Mouse (Mus musculus) heart, embryonic 10.5 days (tissue): Measurements from ENCODE around the gene Cntn2. TPM values are rescaled to one million over a fixed set of nuclear protein-coding genes. Genes with fewer than 3 reads are reported as not detected.

Experiments
- DNase-seq: peaks from one replicate; pipeline ENCODE4 v3.0.0-alpha.2; 2017; ENCODE audit warnings: low spot score
- H3K27ac ChIP-seq: fragments of 300-500 bp; sonication (generic); 2 replicates; pipeline ENCODE4 v1.5.1; 2016; ENCODE audit warnings: mild to moderate bottlenecking
- H3K27me3 ChIP-seq: fragments of 300-500 bp; sonication (generic); 2 replicates; pipeline ENCODE4 v1.6.1; 2016; ENCODE audit warnings: mild to moderate bottlenecking; ENCODE audit not compliant: poor library complexity, insufficient read depth, severe bottlenecking
- H3K36me3 ChIP-seq: fragments of 300-500 bp; sonication (generic); 2 replicates; pipeline ENCODE4 v1.6.1; 2016; ENCODE audit warnings: mild to moderate bottlenecking, moderate library complexity
- H3K4me1 ChIP-seq: fragments of 300-500 bp; sonication (generic); 2 replicates; pipeline ENCODE4 v1.6.1; 2016; ENCODE audit warnings: mild to moderate bottlenecking
- H3K4me3 ChIP-seq: fragments of 300-500 bp; sonication (generic); 2 replicates; pipeline ENCODE4 v1.5.1; 2016; ENCODE audit warnings: mild to moderate bottlenecking, moderate library complexity
- H3K9me3 ChIP-seq: fragments of 300-500 bp; sonication (generic); 2 replicates; pipeline ENCODE4 v1.6.1; 2016; ENCODE audit warnings: mild to moderate bottlenecking, moderate library complexity
- WGBS: fragments of 180-500 bp; shearing (Covaris S2); methylation state at CpG from one replicate; pipeline ENCODE4 v1.1.7; 2016; 5-methylcytosine and 5-hydroxymethylcytosine counted together
- polyA plus RNA-seq: library from polyadenylated mRNA; unstranded; fragments of >200 nt; fragmentation: Nextera tagmentation; extraction: Ambion mirVana; gene quantifications from 2 replicates; pipeline ENCODE4 v1.2.1, GENCODE M21; 2016

Gene Cntn2
- 0.14 and 0.67 TPM in 2 replicates for polyA plus RNA-seq

- H3K36me3 ChIP-seq = no peaks in the 10 kb centered on the region
- peaks cover 87% of the 10 kb centered on the region for H3K27me3 ChIP-seq
- WGBS = 1% methylated on average over 30 of the region's 30 CpGs
- DNase-seq = no peak
- H3K9me3 ChIP-seq = no peaks in the 10 kb centered on the region
- peak within 1 kb of the TSS; percentile 43 for H3K4me3 ChIP-seq
- H3K4me1 ChIP-seq = peaks cover 38% of the 10 kb centered on the region
- H3K27ac ChIP-seq = no peak within 1 kb of the TSS
Observed at GRCm38 (mm10) chr1:132542762-132543306, at the start of gene Cntn2. Gene Cntn2, minus strand, starts transcription at chr1:132543256.

GRCm38 (mm10) chr1:132592145-132592544 lies 49.1 kb upstream of the Cntn2 start:
- no peaks in the 10 kb centered on the region for H3K36me3 ChIP-seq
- H3K4me3 ChIP-seq = no peak overlapping the region
- peaks cover 12% of the 10 kb centered on the region for H3K4me1 ChIP-seq
- H3K9me3 ChIP-seq = no peaks in the 10 kb centered on the region
- H3K27me3 ChIP-seq = peaks cover 52% of the 10 kb centered on the region
- WGBS = 84% methylated on average over 5 of the region's 5 CpGs
- no peak overlapping the region for H3K27ac ChIP-seq
- no peak for DNase-seq

GRCm38 (mm10) chr1:132591399-132591930 lies 48.4 kb upstream of the Cntn2 start:
- Histone ChIP-seq H3K9me3 (no peaks in the 10 kb centered on the region), H3K4me3 (no peak overlapping the region), H3K27me3 (peaks cover 45% of the 10 kb centered on the region), H3K4me1 (peaks cover 19% of the 10 kb centered on the region), H3K27ac (no peak overlapping the region), H3K36me3 (no peaks in the 10 kb centered on the region)
- no peak for DNase-seq
- WGBS = 74% methylated on average over 11 of the region's 11 CpGs

GRCm38 (mm10) chr1:132586679-132587201 lies 43.7 kb upstream of the Cntn2 start:
- 52% methylated on average over 15 of the region's 15 CpGs for WGBS
- no peaks in the 10 kb centered on the region for H3K9me3 ChIP-seq
- 0 out of 2 replicates have a peak overlapping the region, but pooled peaks have one; percentile 25 for H3K27ac ChIP-seq
- peaks cover 29% of the 10 kb centered on the region for H3K4me1 ChIP-seq
- H3K36me3 ChIP-seq = no peaks in the 10 kb centered on the region
- no peak for DNase-seq
- H3K27me3 ChIP-seq = peaks cover 11% of the 10 kb centered on the region
- no peak overlapping the region for H3K4me3 ChIP-seq

GRCm38 (mm10) chr1:132585376-132585775 lies 42.3 kb upstream of the Cntn2 start:
- Histone ChIP-seq H3K4me3 (no peak overlapping the region), H3K9me3 (no peaks in the 10 kb centered on the region), H3K27ac (no peak overlapping the region), H3K36me3 (no peaks in the 10 kb centered on the region), H3K27me3 (peaks cover 3% of the 10 kb centered on the region), H3K4me1 (peaks cover 41% of the 10 kb centered on the region)
- 77% methylated on average over 4 of the region's 4 CpGs for WGBS
- DNase-seq = no peak

- Histone ChIP-seq H3K27me3 (peaks cover 8% of the 10 kb centered on the region), H3K4me3 (no peak overlapping the region), H3K36me3 (no peaks in the 10 kb centered on the region), H3K4me1 (peaks cover 44% of the 10 kb centered on the region), H3K9me3 (no peaks in the 10 kb centered on the region), H3K27ac (no peak overlapping the region)
- 65% methylated on average over 18 of the region's 18 CpGs for WGBS
- no peak for DNase-seq
Observed at GRCm38 (mm10) chr1:132582998-132583604, 40.0 kb upstream of the Cntn2 start.

- peaks cover 16% of the 10 kb centered on the region for H3K27me3 ChIP-seq
- H3K27ac ChIP-seq = no peak overlapping the region; the same call in 1 of the 2 replicates
- H3K36me3 ChIP-seq = no peaks in the 10 kb centered on the region
- peaks cover 43% of the 10 kb centered on the region for H3K4me1 ChIP-seq
- 66% methylated on average over 14 of the region's 14 CpGs for WGBS
- no peaks in the 10 kb centered on the region for H3K9me3 ChIP-seq
- H3K4me3 ChIP-seq = no peak overlapping the region
- no peak for DNase-seq
Observed at GRCm38 (mm10) chr1:132581845-132582839, 39.1 kb upstream of the Cntn2 start.

- Histone ChIP-seq H3K9me3 (no peaks in the 10 kb centered on the region), H3K4me3 (no peak overlapping the region), H3K27ac (no peak overlapping the region), H3K36me3 (no peaks in the 10 kb centered on the region), H3K27me3 (peaks cover 26% of the 10 kb centered on the region; the same call in 1 of the 2 replicates), H3K4me1 (peaks cover 36% of the 10 kb centered on the region)
- 90% methylated on average over 7 of the region's 7 CpGs for WGBS
- DNase-seq = no peak
Observed at GRCm38 (mm10) chr1:132580063-132580462, 37.0 kb upstream of the Cntn2 start.

GRCm38 (mm10) chr1:132576845-132577244 lies 33.8 kb upstream of the Cntn2 start:
- Histone ChIP-seq H3K36me3 (no peaks in the 10 kb centered on the region), H3K27ac (no peak overlapping the region), H3K4me1 (peaks cover 22% of the 10 kb centered on the region), H3K4me3 (no peak overlapping the region), H3K27me3 (peaks cover 52% of the 10 kb centered on the region), H3K9me3 (no peaks in the 10 kb centered on the region)
- WGBS = 88% methylated on average over 8 of the region's 8 CpGs
- no peak for DNase-seq

- no peaks in the 10 kb centered on the region for H3K4me1 ChIP-seq
- no peaks in the 10 kb centered on the region for H3K36me3 ChIP-seq
- peaks cover 80% of the 10 kb centered on the region for H3K27me3 ChIP-seq
- no peak overlapping the region for H3K4me3 ChIP-seq
- DNase-seq = no peak
- H3K9me3 ChIP-seq = no peaks in the 10 kb centered on the region
- no peak overlapping the region for H3K27ac ChIP-seq
- WGBS = 83% methylated on average over 7 of the region's 7 CpGs
Observed at GRCm38 (mm10) chr1:132572851-132573250, 29.8 kb upstream of the Cntn2 start.

GRCm38 (mm10) chr1:132571613-132572012 lies 28.6 kb upstream of the Cntn2 start:
- Histone ChIP-seq H3K4me1 (peaks cover 3% of the 10 kb centered on the region), H3K27ac (no peak overlapping the region), H3K4me3 (no peak overlapping the region), H3K27me3 (peaks cover 81% of the 10 kb centered on the region), H3K9me3 (no peaks in the 10 kb centered on the region), H3K36me3 (no peaks in the 10 kb centered on the region)
- DNase-seq = no peak
- 84% methylated on average over 1 of the region's 1 CpGs for WGBS

GRCm38 (mm10) chr1:132570906-132571305 lies 27.9 kb upstream of the Cntn2 start:
- WGBS = 82% methylated on average over 8 of the region's 8 CpGs

More at GRCm38 (mm10) chr1:132570906-132571305, 27.9 kb upstream of the Cntn2 start:
- H3K9me3 ChIP-seq = no peaks in the 10 kb centered on the region
- H3K27ac ChIP-seq = no peak overlapping the region
- DNase-seq = no peak
- no peak overlapping the region for H3K4me3 ChIP-seq
- H3K36me3 ChIP-seq = no peaks in the 10 kb centered on the region
- H3K27me3 ChIP-seq = peaks cover 76% of the 10 kb centered on the region
- peaks cover 10% of the 10 kb centered on the region for H3K4me1 ChIP-seq
